Mouse (Mus musculus) megakaryocyte, embryonic 14.5 days (primary cell): ENCODE data around the gene Muc5ac.

ENCODE experiments used
- FLI1 ChIP-seq: IDR thresholded peaks from 2 replicates; pipeline ENCODE4 v1.6.1; 2012; ENCODE audit warnings: low read length, inconsistent platforms, mixed read lengths
- GATA1 ChIP-seq: IDR thresholded peaks from 3 replicates; pipeline ENCODE4 v1.6.1; 2012; ENCODE audit warnings: mixed read lengths, low read length, inconsistent platforms, borderline replicate concordance

DNA sequence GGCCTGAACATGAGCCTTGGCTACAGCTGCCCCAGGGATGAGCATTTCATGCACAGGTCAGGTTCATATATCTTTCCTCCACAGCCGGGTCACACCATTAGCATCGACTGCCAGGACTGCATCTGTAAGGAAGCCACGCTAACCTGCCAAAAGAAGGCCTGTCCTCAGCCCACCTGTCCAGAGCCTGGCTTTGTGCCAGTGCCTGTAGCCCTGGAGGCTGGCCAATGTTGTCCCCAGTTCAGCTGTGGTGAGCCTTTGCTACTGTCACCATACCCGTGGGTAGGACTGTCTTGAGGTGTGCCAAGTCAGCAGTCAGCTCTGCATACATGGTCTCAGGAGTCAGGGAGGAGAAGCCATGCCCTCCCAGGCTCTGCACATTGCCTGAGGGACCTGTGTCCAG, 26.6 kb downstream of the Muc5ac start:
- no peak for TF ChIP-seq GATA1
- no peak for TF ChIP-seq FLI1
